Mouse (Mus musculus): ENCODE measurements around the gene Cmtr1. TPM values are rescaled to one million over a fixed set of nuclear protein-coding genes. Genes with fewer than 3 reads are reported as not detected.

Gene Cmtr1
- polyA plus RNA-seq, 1 experiment from 2014 or later: 96.5 TPM

DNA sequence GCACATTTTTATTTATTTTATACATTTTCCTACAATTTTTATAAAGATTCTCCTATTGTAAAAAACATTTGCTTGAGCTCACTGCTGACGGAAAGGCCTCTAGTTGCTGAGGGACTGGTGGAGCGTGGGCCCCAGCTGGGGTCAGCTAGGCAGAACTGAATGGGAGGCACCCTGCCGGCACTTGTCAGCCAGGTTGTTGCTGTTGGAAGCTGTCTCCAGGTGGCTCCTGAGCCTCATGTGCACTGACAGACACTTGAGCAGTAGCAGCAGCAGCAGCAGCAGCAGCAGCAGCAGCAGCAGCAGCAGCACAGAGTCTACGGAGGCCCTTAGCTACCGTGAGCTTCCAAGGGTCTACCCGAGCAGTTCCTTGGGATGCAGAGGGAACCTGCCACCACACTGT lies 27.0 kb downstream of the Cmtr1 start:
- ATAC-seq (replicated peaks; ENCODE audit: low FRiP score, low TSS enrichment, low read depth) (no peak), DNase-seq (ENCODE audit: low spot score) (no peak)
- H3K4me1 ChIP-seq (replicated peaks; ENCODE audit: control insufficient read depth, insufficient read depth, low read length): no peaks in the 10 kb centered on the region
- H3K36me3 ChIP-seq (ENCODE audit: control insufficient read depth, insufficient read depth, low read length): peaks cover 84% of the 10 kb centered on the region
- no peaks in the 10 kb centered on the region for H3K9me3 ChIP-seq (ENCODE audit: control insufficient read depth, low read length)
- H3K9ac ChIP-seq (ENCODE audit: low read length): no peak overlapping the region
- no peak overlapping the region for H3K27ac ChIP-seq (ENCODE audit: low read depth)
- WGBS: 91% methylated on average over 6 of the region's 6 CpGs
- no peaks in the 10 kb centered on the region for H3K27me3 ChIP-seq (replicated peaks; ENCODE audit: control insufficient read depth, insufficient read depth, low read length)
- H3K4me3 ChIP-seq (ENCODE audit: low read depth, low read length): no peak overlapping the region
- H3K4me2 ChIP-seq (ENCODE audit: low read length): no peak overlapping the region

DNA sequence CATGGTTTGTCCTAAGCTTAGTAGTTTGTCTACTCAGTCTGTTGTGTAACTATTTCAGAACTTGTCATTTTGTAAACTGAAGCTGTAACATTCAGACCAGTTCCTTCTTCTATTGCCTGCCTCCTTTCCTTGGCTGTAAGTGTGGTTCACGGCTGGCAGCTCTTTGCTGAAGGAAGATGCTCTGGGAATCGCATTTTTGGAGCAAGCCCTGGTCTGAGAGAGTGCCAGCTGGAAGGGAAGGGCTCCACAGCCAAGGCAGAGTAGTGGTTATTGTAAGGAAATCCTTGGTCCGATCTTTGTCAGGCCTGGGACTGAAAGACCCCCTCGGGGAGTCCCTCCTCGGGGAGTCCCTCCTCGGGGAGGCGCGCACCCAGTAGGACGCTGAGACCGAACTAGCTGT lies 28.2 kb downstream of the Cmtr1 start:
- H3K9ac ChIP-seq (ENCODE audit: low read length): no peak overlapping the region
- ATAC-seq (replicated peaks; ENCODE audit: low FRiP score, low TSS enrichment, low read depth) (no peak), DNase-seq (ENCODE audit: low spot score) (no peak)
- no peak overlapping the region for H3K27ac ChIP-seq (ENCODE audit: low read depth)
- no peak overlapping the region for H3K4me2 ChIP-seq (ENCODE audit: low read length)
- 96% methylated on average over 10 of the region's 10 CpGs for WGBS
- peaks cover 83% of the 10 kb centered on the region for H3K36me3 ChIP-seq (ENCODE audit: control insufficient read depth, insufficient read depth, low read length)
- H3K4me3 ChIP-seq (ENCODE audit: low read depth, low read length): no peak overlapping the region
- H3K4me1 ChIP-seq (replicated peaks; ENCODE audit: control insufficient read depth, insufficient read depth, low read length): no peaks in the 10 kb centered on the region
- H3K27me3 ChIP-seq (replicated peaks; ENCODE audit: control insufficient read depth, insufficient read depth, low read length): no peaks in the 10 kb centered on the region
- no peaks in the 10 kb centered on the region for H3K9me3 ChIP-seq (ENCODE audit: control insufficient read depth, low read length)

DNA sequence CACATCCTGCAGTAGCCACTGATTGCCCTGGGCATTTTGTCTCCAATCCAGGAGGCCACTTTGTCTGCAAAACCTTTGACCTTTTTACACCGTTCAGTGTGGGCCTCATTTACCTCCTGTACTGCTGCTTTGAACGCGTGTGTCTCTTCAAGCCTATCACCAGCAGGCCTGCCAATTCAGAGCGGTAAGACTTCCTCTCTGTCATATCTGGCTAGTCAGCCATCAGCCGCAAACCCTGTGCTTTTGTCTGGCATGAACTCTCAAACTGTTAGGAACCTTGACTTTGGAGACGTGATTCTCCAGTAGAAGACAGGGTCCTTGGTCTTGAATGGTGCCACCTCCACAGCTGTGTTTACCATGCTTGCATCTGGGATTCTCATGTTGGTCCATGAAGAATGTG lies 29.9 kb downstream of the Cmtr1 start:
- H3K4me1 ChIP-seq (replicated peaks; ENCODE audit: control insufficient read depth, insufficient read depth, low read length): no peaks in the 10 kb centered on the region
- no peak overlapping the region for H3K27ac ChIP-seq (ENCODE audit: low read depth)
- H3K9me3 ChIP-seq (ENCODE audit: control insufficient read depth, low read length): no peaks in the 10 kb centered on the region
- ATAC-seq (replicated peaks; ENCODE audit: low FRiP score, low TSS enrichment, low read depth) (no peak), DNase-seq (ENCODE audit: low spot score) (no peak)
- WGBS: 79% methylated on average over 6 of the region's 6 CpGs
- no peak overlapping the region for H3K4me3 ChIP-seq (ENCODE audit: low read depth, low read length)
- no peak overlapping the region for H3K4me2 ChIP-seq (ENCODE audit: low read length)
- H3K27me3 ChIP-seq (replicated peaks; ENCODE audit: control insufficient read depth, insufficient read depth, low read length): no peaks in the 10 kb centered on the region
- H3K36me3 ChIP-seq (ENCODE audit: control insufficient read depth, insufficient read depth, low read length): peaks cover 83% of the 10 kb centered on the region
- H3K9ac ChIP-seq (ENCODE audit: low read length): no peak overlapping the region

DNA sequence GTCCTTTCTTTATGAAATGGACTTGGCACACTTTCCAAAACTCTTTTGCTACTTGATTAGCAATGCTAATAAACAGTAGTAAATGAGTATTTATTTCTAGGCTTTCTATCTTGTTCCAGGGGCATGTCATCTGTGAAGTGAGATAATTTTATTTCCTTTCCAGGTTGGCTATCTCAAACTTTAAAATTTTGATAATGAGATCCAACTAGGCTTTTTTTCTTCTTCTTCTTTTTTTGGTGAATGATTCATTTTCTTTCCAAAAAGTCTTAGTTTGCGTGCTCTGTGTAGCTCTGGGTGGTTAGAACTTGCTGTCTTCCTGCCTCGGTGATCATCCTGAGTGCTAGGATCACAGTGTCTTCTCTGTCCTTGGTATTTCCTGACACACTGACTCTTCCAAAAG lies 32.4 kb downstream of the Cmtr1 start:
- no peak overlapping the region for H3K27ac ChIP-seq (ENCODE audit: low read depth)
- no peak overlapping the region for H3K4me3 ChIP-seq (ENCODE audit: low read depth, low read length)
- H3K9me3 ChIP-seq (ENCODE audit: control insufficient read depth, low read length): no peaks in the 10 kb centered on the region
- H3K36me3 ChIP-seq (ENCODE audit: control insufficient read depth, insufficient read depth, low read length): peaks cover 77% of the 10 kb centered on the region
- no peaks in the 10 kb centered on the region for H3K27me3 ChIP-seq (replicated peaks; ENCODE audit: control insufficient read depth, insufficient read depth, low read length)
- 86% methylated on average over 2 of the region's 2 CpGs for whole genome bisulfite sequencing
- ATAC-seq (replicated peaks; ENCODE audit: low FRiP score, low TSS enrichment, low read depth) (no peak), DNase-seq (ENCODE audit: low spot score) (no peak)
- H3K4me1 ChIP-seq (replicated peaks; ENCODE audit: control insufficient read depth, insufficient read depth, low read length): no peaks in the 10 kb centered on the region
- no peak overlapping the region for H3K4me2 ChIP-seq (ENCODE audit: low read length)
- no peak overlapping the region for H3K9ac ChIP-seq (ENCODE audit: low read length)

DNA sequence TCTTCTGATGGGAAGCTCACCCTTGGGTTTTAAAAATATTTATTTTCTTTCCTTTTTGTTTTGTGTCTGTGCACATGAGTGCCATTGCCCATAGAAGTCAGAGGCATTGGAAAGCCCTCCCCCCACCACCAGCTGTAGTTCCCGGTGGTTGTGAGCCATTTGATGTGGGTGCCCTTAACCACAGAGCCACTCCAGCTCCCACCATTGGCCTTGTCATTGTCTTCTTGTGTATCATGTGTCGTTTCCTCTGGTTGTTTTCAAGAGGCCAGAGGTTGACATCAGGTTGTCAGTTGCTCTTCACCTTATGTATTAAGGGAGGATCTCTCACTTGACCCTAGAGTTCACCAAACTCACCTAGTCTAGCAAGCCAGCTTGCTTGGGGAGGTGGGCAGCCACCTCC lies 33.2 kb downstream of the Cmtr1 start:
- no peak overlapping the region for H3K4me3 ChIP-seq (ENCODE audit: low read depth, low read length)
- 75% methylated on average over 2 of the region's 2 CpGs for WGBS
- no peaks in the 10 kb centered on the region for H3K27me3 ChIP-seq (replicated peaks; ENCODE audit: control insufficient read depth, insufficient read depth, low read length)
- no peak overlapping the region for H3K4me2 ChIP-seq (ENCODE audit: low read length)
- H3K9ac ChIP-seq (ENCODE audit: low read length): no peak overlapping the region
- H3K36me3 ChIP-seq (ENCODE audit: control insufficient read depth, insufficient read depth, low read length): peaks cover 77% of the 10 kb centered on the region
- no peaks in the 10 kb centered on the region for H3K4me1 ChIP-seq (replicated peaks; ENCODE audit: control insufficient read depth, insufficient read depth, low read length)
- no peak for ATAC-seq (replicated peaks; ENCODE audit: low FRiP score, low TSS enrichment, low read depth)
- no peaks in the 10 kb centered on the region for H3K9me3 ChIP-seq (ENCODE audit: control insufficient read depth, low read length)
- no peak overlapping the region for H3K27ac ChIP-seq (ENCODE audit: low read depth)
- no peak for DNase-seq (ENCODE audit: low spot score)

DNA sequence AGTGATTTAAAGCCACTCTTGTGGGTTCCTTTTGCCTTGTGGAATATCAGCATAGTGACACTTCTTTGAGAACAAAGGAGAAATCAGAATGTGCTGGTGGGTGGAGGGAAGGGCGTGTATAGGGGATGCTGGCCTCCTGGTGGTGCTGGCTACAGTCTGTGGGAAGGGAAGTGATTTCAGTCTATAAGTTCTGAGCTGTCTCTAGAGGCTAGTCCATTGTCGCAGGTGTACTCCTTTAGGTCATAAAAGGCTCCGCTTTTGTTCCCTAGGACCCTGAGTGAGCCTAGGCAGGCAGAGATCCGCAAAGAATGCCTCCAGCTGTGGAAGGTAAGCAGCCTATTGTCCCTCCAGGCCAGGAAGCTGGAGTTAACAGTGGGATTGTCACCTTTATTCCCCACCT lies 34.1 kb downstream of the Cmtr1 start:
- ATAC-seq (replicated peaks; ENCODE audit: low FRiP score, low TSS enrichment, low read depth) (no peak), DNase-seq (ENCODE audit: low spot score) (no peak)
- H3K9me3 ChIP-seq (ENCODE audit: control insufficient read depth, low read length): no peaks in the 10 kb centered on the region
- no peaks in the 10 kb centered on the region for H3K27me3 ChIP-seq (replicated peaks; ENCODE audit: control insufficient read depth, insufficient read depth, low read length)
- peaks cover 84% of the 10 kb centered on the region for H3K36me3 ChIP-seq (ENCODE audit: control insufficient read depth, insufficient read depth, low read length)
- no peak overlapping the region for H3K9ac ChIP-seq (ENCODE audit: low read length)
- 82% methylated on average over 4 of the region's 4 CpGs for WGBS
- no peak overlapping the region for H3K4me2 ChIP-seq (ENCODE audit: low read length)
- no peaks in the 10 kb centered on the region for H3K4me1 ChIP-seq (replicated peaks; ENCODE audit: control insufficient read depth, insufficient read depth, low read length)
- H3K27ac ChIP-seq (ENCODE audit: low read depth): no peak overlapping the region
- no peak overlapping the region for H3K4me3 ChIP-seq (ENCODE audit: low read depth, low read length)

DNA sequence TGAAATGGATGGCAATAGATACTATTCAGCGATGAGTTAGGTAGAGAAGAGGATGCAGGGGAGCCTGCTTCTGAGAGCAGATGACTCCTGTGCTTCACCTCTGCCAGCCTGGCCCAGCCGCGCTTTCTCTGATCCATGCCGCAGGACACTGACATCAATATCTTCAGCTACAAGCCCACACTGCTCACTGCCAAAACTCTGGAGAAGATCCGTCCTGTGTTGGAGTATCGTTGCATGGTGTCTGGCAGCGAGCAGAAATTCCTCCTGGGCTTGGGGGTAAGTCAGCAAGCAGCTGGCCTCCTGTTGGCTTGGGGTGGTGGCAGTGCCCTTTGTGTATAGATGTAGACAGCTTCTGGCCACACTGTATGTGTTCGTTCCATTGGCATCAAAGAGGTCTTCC lies 36.5 kb downstream of the Cmtr1 start:
- H3K36me3 ChIP-seq (ENCODE audit: control insufficient read depth, insufficient read depth, low read length): peaks cover 88% of the 10 kb centered on the region

DNA sequence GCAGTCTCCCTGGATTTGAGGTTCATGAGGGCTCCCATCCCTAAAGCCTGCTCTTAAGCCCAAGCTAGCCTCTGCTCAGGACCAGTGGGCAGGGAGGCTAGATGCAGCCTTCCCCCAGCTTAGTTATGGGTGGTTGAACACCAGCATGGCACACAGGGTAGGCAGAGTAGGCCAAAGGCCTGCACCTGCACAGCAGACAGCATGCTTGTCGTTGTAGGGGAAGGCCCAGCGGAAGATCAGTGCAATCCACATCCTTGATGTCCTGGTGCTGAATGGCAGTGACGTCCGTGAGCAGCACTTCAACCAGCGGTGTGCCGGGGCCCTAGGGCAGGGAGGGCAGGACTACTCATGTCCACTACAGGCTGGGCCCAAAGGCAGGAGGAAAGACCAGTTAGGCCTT lies 38.0 kb downstream of the Cmtr1 start:
- Histone ChIP-seq H3K4me3 (ENCODE audit: low read depth, low read length) (no peak overlapping the region), H3K9ac (ENCODE audit: low read length) (no peak overlapping the region), H3K9me3 (ENCODE audit: control insufficient read depth, low read length) (no peaks in the 10 kb centered on the region), H3K27me3 (replicated peaks; ENCODE audit: control insufficient read depth, insufficient read depth, low read length) (no peaks in the 10 kb centered on the region), H3K27ac (ENCODE audit: low read depth) (no peak overlapping the region), H3K36me3 (ENCODE audit: control insufficient read depth, insufficient read depth, low read length) (peaks cover 87% of the 10 kb centered on the region), H3K4me1 (replicated peaks; ENCODE audit: control insufficient read depth, insufficient read depth, low read length) (no peaks in the 10 kb centered on the region), H3K4me2 (ENCODE audit: low read length) (no peak overlapping the region)
- no peak for DNase-seq (ENCODE audit: low spot score)
- ATAC-seq (replicated peaks; ENCODE audit: low FRiP score, low TSS enrichment, low read depth): no peak
- 87% methylated on average over 6 of the region's 6 CpGs for WGBS

More for the DNA sequence above, 36.5 kb downstream of the Cmtr1 start:
- Histone ChIP-seq H3K9ac (ENCODE audit: low read length) (no peak overlapping the region), H3K27ac (ENCODE audit: low read depth) (no peak overlapping the region), H3K9me3 (ENCODE audit: control insufficient read depth, low read length) (no peaks in the 10 kb centered on the region), H3K4me1 (replicated peaks; ENCODE audit: control insufficient read depth, insufficient read depth, low read length) (no peaks in the 10 kb centered on the region), H3K27me3 (replicated peaks; ENCODE audit: control insufficient read depth, insufficient read depth, low read length) (no peaks in the 10 kb centered on the region), H3K4me2 (ENCODE audit: low read length) (no peak overlapping the region), H3K4me3 (ENCODE audit: low read depth, low read length) (no peak overlapping the region)
- ATAC-seq (replicated peaks; ENCODE audit: low FRiP score, low TSS enrichment, low read depth) (no peak), DNase-seq (ENCODE audit: low spot score) (no peak)
- WGBS: 98% methylated on average over 8 of the region's 8 CpGs

DNA sequence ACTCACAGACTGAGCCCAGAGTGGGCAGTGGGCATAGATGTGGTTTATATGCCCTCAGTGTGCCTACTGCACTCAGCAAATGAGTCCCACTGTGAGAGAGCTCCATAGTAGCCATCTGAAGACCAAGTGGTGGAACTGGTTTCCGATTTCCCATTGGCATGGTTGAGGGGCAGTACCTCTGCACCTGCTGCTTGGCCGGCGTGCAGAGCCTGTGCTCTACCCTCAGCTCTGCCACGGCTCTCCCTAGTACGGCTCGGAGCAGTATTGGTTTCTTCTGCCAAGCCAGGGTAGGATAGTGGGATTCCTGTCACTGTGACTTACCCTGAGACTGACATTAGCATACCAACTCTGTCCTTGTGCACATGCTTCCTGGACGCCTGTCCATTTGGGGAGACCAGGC lies 40.2 kb downstream of the Cmtr1 start:
- 89% methylated on average over 7 of the region's 7 CpGs for WGBS
- H3K9me3 ChIP-seq (ENCODE audit: control insufficient read depth, low read length): no peaks in the 10 kb centered on the region
- H3K4me2 ChIP-seq (ENCODE audit: low read length): no peak overlapping the region
- H3K4me1 ChIP-seq (replicated peaks; ENCODE audit: control insufficient read depth, insufficient read depth, low read length): no peaks in the 10 kb centered on the region
- H3K27ac ChIP-seq (ENCODE audit: low read depth): no peak overlapping the region
- peaks cover 75% of the 10 kb centered on the region for H3K36me3 ChIP-seq (ENCODE audit: control insufficient read depth, insufficient read depth, low read length)
- no peak overlapping the region for H3K9ac ChIP-seq (ENCODE audit: low read length)
- no peaks in the 10 kb centered on the region for H3K27me3 ChIP-seq (replicated peaks; ENCODE audit: control insufficient read depth, insufficient read depth, low read length)
- DNase-seq (ENCODE audit: low spot score): no peak
- no peak overlapping the region for H3K4me3 ChIP-seq (ENCODE audit: low read depth, low read length)
- ATAC-seq (replicated peaks; ENCODE audit: low FRiP score, low TSS enrichment, low read depth): no peak

Measured in intestine, embryonic 14.5 days (tissue).